Mouse (Mus musculus) urinary bladder, adult 2 months (tissue): ENCODE results near the gene Cyp2d22. TPM values are rescaled to one million over a fixed set of nuclear protein-coding genes. Genes with fewer than 3 reads are reported as not detected.

Source experiments
- DNase-seq: peaks from one replicate; pipeline ENCODE4 v3.0.0; 2022; ENCODE audit warnings: low spot score
- polyA plus RNA-seq: library from polyadenylated mRNA; depleted of rRNA; stranded (reverse); fragments of >200 nt; gene quantifications from 2 replicates; pipeline ENCODE4 v1.2.3, GENCODE M21; 2012

Cyp2d22 gene
- polyA plus RNA-seq, 1 experiment = 56.2 TPM

DNA sequence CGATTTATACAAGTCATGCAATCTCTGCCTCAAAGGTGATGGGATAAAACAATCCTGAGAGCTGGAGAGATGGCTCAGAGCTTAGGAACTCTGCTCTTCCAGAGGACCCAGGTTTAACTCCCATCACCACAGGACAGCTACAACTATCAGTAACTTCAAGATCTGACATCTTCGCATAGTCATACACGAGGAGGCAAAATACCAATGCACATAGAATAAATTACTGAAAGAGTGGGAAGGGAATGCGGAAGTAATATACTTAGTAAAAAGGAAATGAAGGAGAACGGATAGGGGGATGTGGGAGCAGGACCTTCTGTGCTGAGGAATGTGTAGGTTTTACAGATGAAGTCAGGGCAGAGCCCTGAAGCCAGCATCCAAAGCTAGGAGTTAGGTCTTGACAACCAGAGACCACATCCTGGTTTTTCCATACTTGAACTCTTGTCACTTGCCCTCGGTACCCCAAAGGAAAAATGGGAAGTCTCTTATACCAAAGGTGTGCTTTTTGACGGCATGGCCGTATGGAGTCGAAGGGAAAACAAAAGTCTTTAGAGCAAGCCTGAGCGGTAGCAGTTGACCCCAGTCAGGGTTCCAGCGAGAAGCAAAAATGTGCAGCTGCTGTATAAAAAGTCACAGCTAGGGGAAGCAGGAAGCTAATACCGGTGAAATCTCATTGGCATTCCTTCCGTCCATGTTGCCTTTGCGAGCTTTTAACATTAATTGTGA is 33.3 kb downstream of the Cyp2d22 start:
- DNase-seq = no peak

- peak; percentile 94 for DNase-seq
These were observed 34.1 kb downstream of the Cyp2d22 start for GRCm38 (mm10) chr15:82345820-82346470.

DNA sequence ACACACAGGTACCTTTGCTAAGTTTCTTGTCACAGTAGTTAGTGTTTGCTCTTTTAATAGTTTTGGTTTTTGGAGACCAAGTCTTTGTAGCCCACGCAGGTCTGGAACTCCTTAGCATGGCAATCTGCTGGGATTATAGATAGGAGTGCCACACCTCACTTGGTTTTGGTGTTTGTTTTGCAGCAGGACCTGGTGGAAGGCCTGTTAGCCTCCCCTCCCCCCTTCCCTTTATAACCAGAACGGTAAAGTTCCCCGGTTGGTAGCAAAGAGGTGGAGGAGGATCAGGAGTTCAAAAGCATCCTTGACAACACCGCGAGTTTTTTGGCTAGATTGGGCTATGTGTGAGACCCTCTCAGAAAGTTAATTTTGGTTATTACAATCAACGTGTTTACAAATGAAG is 35.1 kb downstream of the Cyp2d22 start:
- no peak for DNase-seq

DNA sequence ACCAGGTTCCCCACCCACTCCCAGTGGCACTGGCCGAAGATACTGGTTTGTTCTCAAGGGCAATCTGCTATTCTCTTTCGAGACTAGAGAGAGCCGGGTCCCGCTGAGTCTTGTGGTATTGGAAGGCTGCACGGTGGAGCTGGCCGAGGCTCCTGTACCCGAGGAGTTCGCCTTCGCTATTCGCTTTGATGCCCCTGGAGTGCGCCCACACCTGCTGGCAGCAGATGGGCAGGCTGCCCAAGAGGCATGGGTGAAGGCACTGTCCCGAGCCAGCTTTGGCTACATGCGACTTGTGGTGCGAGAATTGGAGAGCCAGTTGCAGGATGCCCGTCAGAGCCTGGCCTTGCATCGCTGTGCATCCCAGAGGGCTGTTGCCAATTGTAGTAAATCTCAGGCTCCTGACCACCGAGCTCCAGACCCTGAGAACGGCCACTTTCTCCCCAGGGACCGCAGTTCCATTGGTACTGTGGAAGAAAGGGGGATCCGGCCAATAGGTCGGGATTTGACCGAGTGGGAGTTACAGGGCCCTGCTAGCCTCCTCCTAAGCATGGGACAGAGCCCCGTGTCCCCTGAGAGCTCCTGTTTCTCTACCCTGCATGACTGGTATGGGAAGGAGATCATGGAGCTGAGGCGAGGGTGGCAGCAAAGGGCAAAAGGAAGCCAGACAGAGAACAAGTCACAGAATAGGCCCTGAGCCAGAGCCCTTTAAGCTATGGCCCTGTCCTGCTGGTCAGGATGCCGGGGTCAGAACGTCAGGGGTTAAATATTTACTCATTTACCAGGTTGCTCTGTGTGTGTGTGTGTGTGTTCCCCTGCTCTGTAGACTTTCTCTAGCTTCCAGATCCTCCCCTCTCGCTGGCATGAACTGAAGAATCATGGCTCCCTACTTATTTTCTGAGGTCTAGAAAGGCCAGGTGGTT is 36.4 kb downstream of the Cyp2d22 start:
- no peak for DNase-seq

- no peak for DNase-seq
These were observed 37.5 kb downstream of the Cyp2d22 start for GRCm38 (mm10) chr15:82342543-82342935.

GRCm38 (mm10) chr15:82341675-82342542 is 38.2 kb downstream of the Cyp2d22 start:
- no peak for DNase-seq

GRCm38 (mm10) chr15:82341036-82341501 is 39.0 kb downstream of the Cyp2d22 start:
- peak; percentile 61 for DNase-seq

DNA sequence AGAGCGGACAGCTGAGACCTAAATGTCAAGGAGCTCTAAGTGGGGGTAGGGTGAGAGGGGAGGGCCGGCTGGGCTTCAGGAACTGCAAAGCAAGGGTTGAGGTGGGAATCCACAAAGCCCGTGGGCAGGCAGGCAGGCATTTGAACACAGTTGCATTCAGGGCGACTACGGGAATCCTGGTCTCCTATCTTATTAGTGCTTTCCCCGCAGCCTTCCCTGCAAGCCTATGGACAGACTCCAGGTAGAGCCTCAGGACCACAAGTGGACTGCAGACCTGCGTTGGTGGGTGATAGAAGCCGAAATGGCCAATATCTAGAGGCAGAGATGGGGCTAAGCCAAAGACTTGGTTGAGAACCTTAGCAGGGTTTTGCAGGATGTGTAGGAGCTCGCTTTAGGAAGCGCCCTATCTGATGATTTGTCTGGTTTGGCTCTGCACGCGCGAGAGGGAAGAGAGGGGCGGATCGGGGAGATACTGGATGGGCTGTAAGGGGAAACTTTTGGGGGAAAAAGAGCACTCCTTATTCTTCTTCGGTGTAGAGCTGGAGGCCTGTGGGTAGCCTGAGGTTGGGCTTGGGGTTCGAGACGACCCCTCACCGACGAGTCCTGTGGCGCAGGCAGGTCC is 39.5 kb downstream of the Cyp2d22 start:
- DNase-seq = no peak

- no peak for DNase-seq
These were observed 40.3 kb downstream of the Cyp2d22 start for GRCm38 (mm10) chr15:82339634-82340254.

DNA sequence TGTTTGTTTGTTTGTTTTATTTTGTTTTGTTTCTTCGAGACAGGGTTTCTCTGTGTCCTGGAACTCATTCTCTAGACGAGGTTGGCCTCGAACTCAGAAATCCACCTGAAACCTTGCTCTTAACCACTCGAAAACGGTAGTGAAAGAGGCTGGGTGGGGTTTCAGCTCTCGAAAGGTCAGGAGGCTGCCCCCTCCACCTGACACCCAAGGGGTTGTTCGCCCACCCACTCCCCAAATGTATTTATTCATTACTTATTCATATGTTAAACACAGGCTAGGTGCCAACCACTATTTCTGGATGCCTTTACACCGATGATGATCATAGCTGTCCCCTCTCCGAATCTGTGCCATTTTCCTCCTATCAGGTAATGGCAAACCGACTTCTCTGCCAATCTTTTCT is 40.9 kb downstream of the Cyp2d22 start:
- no peak for DNase-seq

- peak; percentile 88 for DNase-seq
These were observed 41.4 kb downstream of the Cyp2d22 start, which contains the start of the genes Naga, Pheta2 and Smdt1 for GRCm38 (mm10) chr15:82338593-82339112. TSS of gene Naga (minus strand) at chr15:82338925. TSS of gene Pheta2 (plus strand) at chr15:82338942. TSS of gene Smdt1 (plus strand) at chr15:82338959.

DNA sequence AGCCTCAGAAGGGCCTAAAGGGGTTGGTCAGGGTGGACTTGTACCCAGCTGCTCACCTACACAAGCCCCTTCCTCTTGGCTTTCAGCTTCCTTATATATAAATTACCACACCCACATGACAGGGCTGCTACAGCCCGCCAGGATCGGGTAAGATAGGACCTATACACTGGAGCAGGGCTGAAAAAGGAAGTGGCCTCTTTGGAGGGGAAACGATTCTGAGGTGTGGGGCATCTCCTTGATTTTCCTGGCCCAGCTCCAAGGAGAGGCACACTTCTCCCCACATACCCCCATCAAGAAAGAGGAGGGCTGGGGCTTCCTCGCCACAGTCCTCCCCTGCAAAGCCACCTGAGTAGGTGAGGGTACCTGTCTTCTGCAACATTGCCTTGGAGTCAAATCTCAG is 42.2 kb downstream of the Cyp2d22 start:
- no peak for DNase-seq

- no peak for DNase-seq
These were observed 43.4 kb downstream of the Cyp2d22 start for GRCm38 (mm10) chr15:82336629-82337028.

DNA sequence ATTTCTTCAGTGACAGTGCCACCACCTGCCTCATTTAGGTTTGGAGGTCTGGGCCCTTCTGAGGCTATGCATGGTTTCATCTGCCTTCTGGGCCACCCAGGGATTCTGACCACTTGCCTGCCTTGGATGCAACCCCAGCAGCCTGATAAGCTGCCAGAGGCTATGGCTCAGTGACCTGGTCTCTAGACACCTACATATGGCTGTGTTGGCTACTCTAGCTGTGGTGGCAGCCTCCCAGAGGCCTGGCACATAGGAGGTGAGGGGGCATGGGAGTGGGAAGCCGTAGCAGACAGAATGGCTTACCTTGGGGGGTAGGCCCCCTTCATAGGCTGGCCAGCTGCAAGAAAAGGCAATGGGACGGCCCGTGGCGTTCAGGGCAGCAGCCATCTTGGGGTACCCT is 44.9 kb downstream of the Cyp2d22 start:
- DNase-seq = no peak

DNA sequence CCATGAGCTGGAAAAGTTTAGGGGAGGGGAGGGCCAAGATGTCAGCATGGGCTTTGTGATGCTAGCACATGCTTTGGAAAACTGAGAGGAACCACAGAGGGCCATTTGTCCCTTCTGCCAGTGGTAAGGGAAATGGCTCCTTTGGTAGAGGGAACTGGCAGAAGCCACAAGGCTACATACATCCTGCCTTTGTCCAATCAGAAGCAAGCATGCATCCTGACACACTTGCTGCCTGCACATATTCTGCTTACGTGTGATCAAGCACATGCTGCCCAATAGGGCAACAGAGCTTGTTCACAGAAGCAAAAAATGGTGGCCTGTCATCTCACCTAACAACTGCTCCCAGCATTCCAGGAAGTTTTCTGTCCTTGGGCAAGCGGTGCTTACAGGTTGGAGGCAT is 54.7 kb downstream of the Cyp2d22 start:
- DNase-seq = no peak

DNA sequence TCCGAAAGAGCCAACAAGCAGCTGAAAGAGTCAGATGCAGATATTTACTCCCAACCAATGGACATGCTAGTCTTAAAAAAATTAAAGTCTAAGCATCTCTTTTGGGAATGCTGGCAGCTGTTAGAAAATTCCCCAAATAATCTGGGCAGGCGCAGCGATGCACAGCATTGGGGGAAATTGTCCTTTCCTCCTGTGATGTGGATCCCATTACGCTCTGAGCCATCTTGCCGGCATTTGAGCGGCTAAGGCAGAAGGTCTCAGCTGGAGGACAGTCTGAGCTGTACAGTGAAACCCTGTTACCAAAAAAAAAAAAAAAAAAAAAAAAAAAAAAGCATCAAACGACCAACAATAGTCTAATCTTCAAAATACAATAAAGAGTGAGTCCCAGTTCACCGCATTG is 57.9 kb downstream of the Cyp2d22 start:
- DNase-seq = no peak
